Mouse (Mus musculus): Measurements from ENCODE around the gene Gfpt2. TPM values are rescaled to one million over a fixed set of nuclear protein-coding genes. Genes with fewer than 3 reads are reported as not detected.
"Not testable (repeated sequence)": the region's sequence is repeated elsewhere in the genome, so short reads cannot be mapped to it uniquely, and the experiment has no call there.

Gfpt2 gene
- polyA plus RNA-seq, 1 experiment from 2014 or later: 8.7 TPM

DNA sequence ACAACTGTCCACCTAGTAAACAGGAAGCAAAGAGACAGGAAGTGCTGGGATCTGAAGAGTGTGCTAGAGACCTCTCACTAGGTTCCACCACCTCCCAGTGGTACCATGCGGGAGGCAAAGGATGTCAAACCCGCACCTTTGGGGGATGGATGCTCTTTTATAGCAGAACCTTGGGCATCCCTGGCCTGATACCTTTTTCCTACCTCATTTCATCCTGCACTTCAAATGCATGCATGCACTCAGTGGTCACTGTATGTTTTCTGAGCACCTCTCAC lies 27.9 kb upstream of the Gfpt2 start:
- H3K4me2 ChIP-seq: no peak overlapping the region
- peaks cover 3% of the 10 kb centered on the region; the same call in 1 of the 2 replicates for H3K4me1 ChIP-seq
- no peaks in the 10 kb centered on the region for H3K36me3 ChIP-seq
- no peak overlapping the region for H3K27ac ChIP-seq
- no peak for ATAC-seq (ENCODE audit: insufficient read depth, low FRiP score, low read depth)
- no peak overlapping the region for H3K4me3 ChIP-seq (replicated peaks)
- H3K27me3 ChIP-seq (replicated peaks): no peaks in the 10 kb centered on the region
- 84% methylated on average over 2 of the region's 2 CpGs for WGBS
- no peak overlapping the region for H3K9ac ChIP-seq
- no peaks in the 10 kb centered on the region for H3K9me3 ChIP-seq

DNA sequence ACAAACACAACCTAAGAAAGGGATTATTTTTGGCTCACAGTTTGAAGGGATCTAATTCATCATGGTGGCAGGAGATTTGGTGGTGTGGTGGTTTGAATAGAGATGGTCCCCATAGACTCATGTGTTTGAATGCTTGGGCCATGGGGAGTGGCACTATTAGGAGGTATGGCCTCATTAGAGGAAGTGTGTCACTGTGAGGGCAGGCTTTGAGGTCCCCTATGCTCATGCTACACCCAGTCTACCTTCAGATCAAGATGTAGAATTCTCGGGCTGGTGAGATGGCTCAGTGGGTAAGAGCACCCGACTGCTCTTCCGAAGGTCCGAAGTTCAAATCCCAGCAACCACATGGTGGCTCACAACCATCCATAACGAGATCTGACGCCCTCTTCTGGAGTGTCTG lies 26.5 kb upstream of the Gfpt2 start:
- not testable (repeated sequence) for H3K4me3 ChIP-seq (replicated peaks); H3K27me3 ChIP-seq (replicated peaks); H3K27ac ChIP-seq; ATAC-seq (ENCODE audit: insufficient read depth, low FRiP score, low read depth); H3K4me1 ChIP-seq; H3K4me2 ChIP-seq; H3K9me3 ChIP-seq; H3K36me3 ChIP-seq; H3K9ac ChIP-seq
- 95% methylated on average over 4 of the region's 6 CpGs for WGBS

DNA sequence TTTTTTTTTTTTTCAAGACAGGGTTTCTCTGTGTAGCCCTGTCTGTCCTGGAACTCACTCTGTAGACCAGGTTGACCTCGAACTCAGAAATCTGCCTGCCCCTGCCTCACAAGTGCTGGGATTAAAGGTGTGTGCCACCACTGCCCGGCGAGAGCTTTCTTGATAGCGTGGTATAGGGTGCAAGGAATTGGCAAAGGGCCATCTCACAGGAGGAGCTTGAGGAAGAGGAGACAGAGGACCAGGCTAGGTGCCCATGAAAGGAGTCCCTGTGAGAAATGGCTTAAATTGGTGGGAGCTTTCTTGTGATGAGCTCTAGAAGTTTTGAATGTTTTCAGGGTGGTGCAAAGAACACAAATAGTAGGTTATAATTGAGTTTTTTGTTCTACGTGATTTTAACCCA lies 25.2 kb upstream of the Gfpt2 start:
- Histone ChIP-seq H3K36me3 (no peaks in the 10 kb centered on the region), H3K4me3 (replicated peaks) (no peak overlapping the region), H3K4me2 (no peak overlapping the region), H3K27me3 (replicated peaks) (no peaks in the 10 kb centered on the region), H3K9me3 (no peaks in the 10 kb centered on the region), H3K9ac (no peak overlapping the region), H3K4me1 (peaks cover 3% of the 10 kb centered on the region; the same call in 1 of the 2 replicates), H3K27ac (no peak overlapping the region)
- 87% methylated on average over 5 of the region's 5 CpGs for WGBS
- ATAC-seq (ENCODE audit: insufficient read depth, low FRiP score, low read depth): no peak

DNA sequence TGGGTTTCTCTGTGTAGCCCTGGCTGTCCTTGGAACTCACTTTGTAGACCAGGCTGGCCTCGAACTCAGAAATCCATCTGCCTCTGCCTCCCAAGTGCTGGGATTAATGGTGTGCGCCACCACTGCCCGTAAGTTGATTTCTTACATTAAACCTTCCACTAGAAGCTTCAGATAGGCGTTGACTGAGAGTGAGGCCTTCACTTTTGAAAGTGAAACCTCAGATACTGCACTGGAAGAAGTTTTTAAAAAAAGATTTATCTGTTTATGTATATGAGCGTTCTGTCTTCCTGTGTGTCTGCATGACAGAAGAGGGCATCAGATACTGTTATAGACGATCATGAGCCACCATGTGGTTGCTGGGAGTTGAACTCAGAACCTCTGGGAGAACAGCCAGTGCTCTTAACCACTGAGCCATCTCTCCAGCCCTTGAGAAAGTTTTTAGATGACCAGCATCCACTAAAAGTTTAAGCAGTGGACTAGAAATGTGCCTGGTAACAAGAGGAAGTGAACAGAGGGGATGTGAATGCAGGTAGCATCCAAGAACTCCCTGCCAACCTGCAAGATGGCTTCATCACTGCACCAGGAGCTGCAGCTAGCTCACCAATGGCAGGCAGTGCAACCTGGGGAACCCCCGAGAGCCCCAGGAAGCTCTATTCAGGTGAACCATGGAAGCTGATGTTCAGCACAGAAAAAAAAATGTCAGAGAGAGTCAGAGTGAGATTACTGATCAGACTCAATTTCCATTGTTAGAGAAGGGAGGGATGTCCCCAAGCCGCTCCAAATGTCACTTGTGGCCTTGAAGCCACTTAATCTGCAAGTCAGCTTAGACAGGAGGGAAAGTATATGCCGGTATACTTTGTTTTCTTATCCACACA lies 23.1 kb upstream of the Gfpt2 start:
- Histone ChIP-seq H3K9me3 (no peaks in the 10 kb centered on the region), H3K36me3 (no peaks in the 10 kb centered on the region), H3K9ac (no peak overlapping the region), H3K27me3 (replicated peaks) (no peaks in the 10 kb centered on the region), H3K4me2 (no peak overlapping the region), H3K27ac (no peak overlapping the region), H3K4me3 (replicated peaks) (no peak overlapping the region), H3K4me1 (no peaks in the 10 kb centered on the region)
- no peak for ATAC-seq (ENCODE audit: insufficient read depth, low FRiP score, low read depth)
- WGBS: 70% methylated on average over 9 of the region's 9 CpGs

DNA sequence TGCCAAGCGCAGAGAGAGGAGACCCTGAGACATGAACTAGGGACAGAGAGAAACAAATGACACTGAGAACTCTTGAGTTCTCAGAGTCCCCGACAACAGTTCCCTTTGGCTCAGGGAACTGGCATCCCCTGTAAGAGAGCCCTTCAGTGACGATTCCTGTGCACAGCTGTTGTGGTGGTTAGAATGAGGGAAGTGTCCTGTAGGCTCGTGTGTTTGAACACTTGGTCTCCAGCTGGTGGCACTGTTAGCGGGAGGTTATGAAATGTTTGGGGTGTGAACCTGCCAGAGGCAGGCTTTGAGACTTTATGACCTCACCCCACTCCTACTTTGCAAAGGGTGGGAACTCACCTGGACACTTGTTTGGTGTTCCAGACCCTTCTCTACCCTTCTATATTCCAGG lies 21.7 kb upstream of the Gfpt2 start:
- no peaks in the 10 kb centered on the region for H3K27me3 ChIP-seq (replicated peaks)
- H3K36me3 ChIP-seq: no peaks in the 10 kb centered on the region
- no peaks in the 10 kb centered on the region for H3K4me1 ChIP-seq
- H3K4me3 ChIP-seq (replicated peaks): no peak overlapping the region
- H3K4me2 ChIP-seq: no peak overlapping the region
- no peak overlapping the region for H3K27ac ChIP-seq
- ATAC-seq (ENCODE audit: insufficient read depth, low FRiP score, low read depth): no peak
- H3K9ac ChIP-seq: no peak overlapping the region
- no peaks in the 10 kb centered on the region for H3K9me3 ChIP-seq
- WGBS: 57% methylated on average over 5 of the region's 5 CpGs

DNA sequence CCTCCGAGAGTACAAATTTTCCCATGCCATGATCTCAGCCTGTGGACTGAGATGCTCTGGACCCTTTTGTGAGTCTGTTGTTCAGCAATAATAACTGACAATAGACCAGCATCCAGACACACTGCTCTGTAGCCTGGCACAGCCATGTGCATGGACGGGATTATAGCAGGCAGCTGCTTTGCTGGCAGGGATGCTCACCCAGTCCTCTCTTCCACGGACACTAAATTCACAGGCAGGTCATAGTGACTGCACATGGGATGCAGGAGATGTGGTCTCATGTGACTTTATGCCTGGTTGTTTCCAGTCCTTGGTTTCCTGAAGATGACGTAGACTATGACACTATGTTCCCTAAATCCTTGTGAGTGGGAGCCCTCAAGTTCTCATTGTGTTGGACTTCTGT lies 19.1 kb upstream of the Gfpt2 start:
- WGBS: 77% methylated on average over 4 of the region's 4 CpGs
- no peaks in the 10 kb centered on the region for H3K9me3 ChIP-seq
- H3K9ac ChIP-seq: no peak overlapping the region
- H3K4me3 ChIP-seq (replicated peaks): no peak overlapping the region
- H3K4me2 ChIP-seq: no peak overlapping the region
- no peak overlapping the region for H3K27ac ChIP-seq
- no peaks in the 10 kb centered on the region for H3K36me3 ChIP-seq
- no peak for ATAC-seq (ENCODE audit: insufficient read depth, low FRiP score, low read depth)
- H3K4me1 ChIP-seq: no peaks in the 10 kb centered on the region
- H3K27me3 ChIP-seq (replicated peaks): no peaks in the 10 kb centered on the region

DNA sequence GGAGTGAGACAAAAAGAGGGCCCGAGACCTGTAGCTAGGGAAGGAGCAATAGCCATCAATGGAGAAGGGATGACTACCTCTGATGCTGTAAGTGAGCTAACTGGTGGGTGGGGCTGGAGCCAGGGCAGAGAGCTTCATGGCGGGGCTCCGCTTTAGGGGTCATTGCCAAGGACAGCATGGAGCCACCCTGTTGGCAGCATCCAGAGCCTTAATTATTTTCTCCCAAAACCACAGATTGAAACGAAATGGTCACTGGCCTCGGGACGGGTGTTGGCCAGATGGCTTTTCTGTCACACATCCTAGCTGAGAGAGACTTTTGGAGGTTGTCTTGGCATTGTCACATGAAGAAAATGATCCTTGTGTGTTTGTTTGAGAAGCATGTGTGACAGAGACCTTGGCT lies 15.1 kb upstream of the Gfpt2 start:
- Histone ChIP-seq H3K9me3 (no peaks in the 10 kb centered on the region), H3K4me3 (replicated peaks) (no peak overlapping the region), H3K36me3 (no peaks in the 10 kb centered on the region), H3K4me2 (no peak overlapping the region), H3K4me1 (no peaks in the 10 kb centered on the region), H3K27me3 (replicated peaks) (no peaks in the 10 kb centered on the region), H3K9ac (no peak overlapping the region), H3K27ac (no peak overlapping the region)
- ATAC-seq (ENCODE audit: insufficient read depth, low FRiP score, low read depth): no peak
- WGBS: 94% methylated on average over 6 of the region's 6 CpGs

DNA sequence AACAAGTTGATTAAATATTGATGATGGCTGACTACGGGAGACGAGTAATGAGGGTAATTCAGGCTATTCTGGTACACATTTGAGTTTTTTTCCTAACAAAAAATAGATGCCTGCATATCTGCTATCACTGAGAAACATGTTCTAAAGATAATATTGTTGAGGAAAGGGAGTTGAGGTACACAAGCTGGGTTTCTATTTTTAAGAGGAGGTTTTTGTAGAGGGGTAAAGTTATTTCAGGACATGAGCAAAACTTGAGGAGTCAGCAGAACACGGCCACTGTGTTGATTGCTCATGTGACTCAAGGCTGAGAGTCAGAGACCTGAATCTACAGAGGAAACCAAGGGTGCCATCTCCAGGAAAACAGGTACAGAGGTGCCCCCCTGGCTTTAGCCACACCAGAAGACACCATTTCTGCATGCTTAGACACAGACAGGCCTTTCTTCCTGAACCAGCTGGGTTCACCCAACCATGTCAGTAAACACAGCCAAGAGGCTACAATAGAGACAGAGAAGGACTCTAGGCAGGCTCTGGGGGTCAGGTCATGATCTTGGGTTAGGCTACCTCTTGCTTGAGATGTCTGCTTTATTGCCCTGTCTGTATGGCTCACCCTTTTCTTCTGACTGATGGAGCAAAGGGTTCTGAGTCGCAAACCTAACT lies 13.7 kb upstream of the Gfpt2 start:
- H3K4me2 ChIP-seq: no peak overlapping the region

DNA sequence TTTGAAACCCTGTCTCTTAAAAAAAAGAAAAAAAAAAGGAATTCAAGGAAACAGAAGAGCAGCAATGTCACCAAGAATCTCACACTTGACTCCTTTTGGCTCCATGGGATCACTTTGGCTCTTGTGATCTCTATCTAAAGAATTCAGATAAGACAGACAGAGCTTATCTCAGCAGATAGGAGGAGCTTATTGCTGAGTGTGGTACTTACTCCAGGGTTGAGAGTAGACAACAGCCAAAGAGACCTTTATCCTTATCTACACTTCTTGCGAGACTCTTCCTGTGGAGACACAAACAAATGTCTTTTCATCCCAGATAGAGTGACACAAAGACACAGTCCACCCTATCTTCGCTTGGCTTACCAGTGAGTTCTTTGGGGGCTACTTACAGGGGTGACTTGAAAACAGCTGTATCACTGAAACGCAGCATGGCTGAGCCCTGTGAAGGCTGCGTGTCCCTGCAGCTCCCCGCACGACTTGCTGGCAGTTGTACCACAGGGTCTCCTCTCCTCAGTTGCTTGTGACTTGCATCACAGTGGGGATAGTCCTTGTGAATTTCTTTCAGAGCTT lies 12.1 kb upstream of the Gfpt2 start:
- Histone ChIP-seq H3K4me1 (no peaks in the 10 kb centered on the region), H3K9ac (no peak overlapping the region), H3K4me2 (no peak overlapping the region), H3K4me3 (replicated peaks) (no peak overlapping the region), H3K27ac (no peak overlapping the region), H3K27me3 (replicated peaks) (no peaks in the 10 kb centered on the region), H3K36me3 (no peaks in the 10 kb centered on the region), H3K9me3 (no peaks in the 10 kb centered on the region)
- 33% methylated on average over 6 of the region's 6 CpGs for WGBS
- ATAC-seq (ENCODE audit: insufficient read depth, low FRiP score, low read depth): no peak

More for the DNA sequence above, 13.7 kb upstream of the Gfpt2 start:
- Histone ChIP-seq H3K27me3 (replicated peaks) (no peaks in the 10 kb centered on the region), H3K36me3 (no peaks in the 10 kb centered on the region), H3K4me1 (no peaks in the 10 kb centered on the region), H3K9me3 (no peaks in the 10 kb centered on the region), H3K9ac (no peak overlapping the region), H3K4me3 (replicated peaks) (no peak overlapping the region), H3K27ac (no peak overlapping the region)
- no peak for ATAC-seq (ENCODE audit: insufficient read depth, low FRiP score, low read depth)
- WGBS: 72% methylated on average over 4 of the region's 4 CpGs

DNA sequence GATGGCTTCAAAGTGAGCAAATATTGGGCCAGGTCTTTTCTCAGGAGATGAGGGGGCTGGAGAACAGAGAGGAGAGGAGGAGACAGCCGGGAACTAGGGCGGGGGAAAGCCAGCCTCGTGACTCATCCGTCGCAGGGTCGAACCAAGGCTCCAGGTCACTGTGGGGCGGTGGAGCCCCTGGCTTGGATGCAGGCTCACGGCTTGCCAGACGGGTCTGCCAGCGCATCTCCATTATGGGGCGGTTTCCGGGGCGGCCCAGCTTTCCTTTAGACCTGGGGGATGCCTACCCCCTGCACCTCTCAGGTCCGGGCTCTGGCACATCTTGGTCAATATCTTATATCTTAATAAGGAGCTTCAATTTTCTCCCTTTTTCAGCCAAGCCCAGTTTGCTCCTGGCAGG lies 847 bp upstream of the Gfpt2 start:
- Histone ChIP-seq H3K9me3 (no peaks in the 10 kb centered on the region), H3K27ac (no peak overlapping the region), H3K4me2 (peak overlapping the region; percentile 14; the same call in 1 of the 2 replicates), H3K36me3 (no peaks in the 10 kb centered on the region), H3K4me1 (peaks cover 8% of the 10 kb centered on the region; the same call in 1 of the 2 replicates), H3K4me3 (replicated peaks) (no peak overlapping the region), H3K27me3 (replicated peaks) (no peaks in the 10 kb centered on the region), H3K9ac (no peak overlapping the region)
- WGBS: 14% methylated on average over 14 of the region's 14 CpGs
- ATAC-seq (ENCODE audit: insufficient read depth, low FRiP score, low read depth): no peak

DNA sequence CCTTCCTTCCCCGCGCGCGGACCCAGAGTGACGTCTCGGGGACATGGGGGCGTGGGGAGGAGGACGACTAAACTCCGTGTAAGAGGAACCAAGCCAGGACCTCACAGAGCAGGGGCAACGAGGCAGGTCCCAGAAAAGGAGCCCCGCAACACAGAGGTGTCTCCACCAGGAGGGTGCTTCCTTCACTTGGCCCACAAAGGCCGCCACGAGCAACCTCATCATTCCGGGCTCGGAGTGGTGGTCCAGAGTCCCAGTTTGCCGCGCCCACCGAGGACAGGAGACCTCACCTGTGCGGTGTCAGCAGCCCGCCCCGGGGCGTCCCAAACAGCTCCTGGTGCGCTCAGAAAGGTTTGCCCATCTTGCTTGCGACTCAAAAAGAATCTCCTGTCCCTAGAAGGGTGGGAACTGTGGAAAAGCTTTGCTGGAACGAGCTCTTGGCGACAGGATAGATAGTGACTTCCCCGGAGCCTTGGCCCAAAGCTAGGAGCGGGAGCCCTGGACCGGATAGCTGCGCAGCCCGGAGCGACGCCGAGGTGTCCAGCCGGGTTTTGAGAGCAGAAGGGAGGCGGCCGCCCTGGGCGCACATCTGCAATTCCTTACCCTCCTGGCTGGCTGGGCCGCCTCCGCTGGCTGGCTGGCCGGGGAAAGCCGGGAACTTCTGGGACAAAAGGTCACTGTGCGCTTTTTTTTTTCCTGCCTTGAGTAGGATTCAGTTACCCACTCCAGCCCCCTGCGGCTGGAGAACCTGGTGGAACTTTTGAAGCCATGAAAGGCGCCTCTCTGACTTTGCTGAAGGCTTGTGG lies 565 bp downstream of the Gfpt2 start:
- Histone ChIP-seq H3K36me3 (no peaks in the 10 kb centered on the region), H3K4me1 (peaks cover 8% of the 10 kb centered on the region; the same call in 1 of the 2 replicates), H3K9ac (peak overlapping the region; percentile 19; the same call in 1 of the 2 replicates), H3K4me2 (peak overlapping the region; percentile 81), H3K27ac (no peak overlapping the region), H3K9me3 (no peaks in the 10 kb centered on the region), H3K4me3 (replicated peaks) (peak overlapping the region; percentile 49), H3K27me3 (replicated peaks) (no peaks in the 10 kb centered on the region)
- WGBS: 2% methylated on average over 45 of the region's 45 CpGs
- ATAC-seq (ENCODE audit: insufficient read depth, low FRiP score, low read depth): peak; percentile 36; the same call in 1 of the 2 replicates
